Mouse (Mus musculus) layer of hippocampus, postnatal 25 days (tissue): ENCODE data around the gene Mrpl14. TPM values are rescaled to one million over a fixed set of nuclear protein-coding genes. Genes with fewer than 3 reads are reported as not detected.

Experiments
- DNase-seq, 2 experiments: peaks; one replicate each; pipeline ENCODE4 v3.0.0; 2022; ENCODE audit warnings: mixed read lengths in 2 of 2, low spot score in 1 of 2; ENCODE audit errors: extremely low spot score in 1 of 2
- total RNA-seq, 2 experiments: library from RNA; stranded (reverse); gene quantifications; 2 replicates each; pipeline ENCODE4 v1.2.3; 2021

The Mrpl14 gene
- total RNA-seq = 10 to 100 TPM; 40.0 to 40.9 TPM

DNA sequence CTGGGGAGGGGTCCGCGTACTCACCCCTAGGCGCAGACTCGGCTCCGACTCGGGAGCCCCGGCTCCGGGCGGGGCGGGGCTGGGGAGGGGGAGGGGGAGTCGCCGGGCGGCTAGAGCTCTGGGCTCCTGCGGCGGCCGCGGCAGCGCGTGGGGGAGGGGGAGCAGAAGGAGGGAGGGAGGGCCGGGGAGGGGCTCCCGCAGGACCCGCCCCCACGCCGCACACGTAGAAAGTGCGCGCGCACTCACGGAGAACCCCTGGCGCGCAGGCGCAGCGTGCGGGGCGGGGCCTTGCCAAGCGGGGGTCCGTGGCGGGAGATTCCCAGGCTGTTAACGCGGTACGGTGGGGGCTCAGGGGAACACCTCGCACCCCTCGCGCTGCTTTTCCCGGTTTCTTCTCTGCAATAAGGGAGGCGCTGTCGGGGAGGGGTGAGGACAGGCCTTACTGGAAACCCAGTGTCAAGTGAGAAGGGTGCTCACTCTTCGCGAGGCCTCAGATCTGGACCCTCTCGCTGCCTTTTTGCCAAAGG is at the start of gene Mrpl14:
Mrpl14 (plus strand) TSS at position 230 of the 527 bp plus-strand sequence.
- peak; percentile 83 to 93 for DNase-seq

DNA sequence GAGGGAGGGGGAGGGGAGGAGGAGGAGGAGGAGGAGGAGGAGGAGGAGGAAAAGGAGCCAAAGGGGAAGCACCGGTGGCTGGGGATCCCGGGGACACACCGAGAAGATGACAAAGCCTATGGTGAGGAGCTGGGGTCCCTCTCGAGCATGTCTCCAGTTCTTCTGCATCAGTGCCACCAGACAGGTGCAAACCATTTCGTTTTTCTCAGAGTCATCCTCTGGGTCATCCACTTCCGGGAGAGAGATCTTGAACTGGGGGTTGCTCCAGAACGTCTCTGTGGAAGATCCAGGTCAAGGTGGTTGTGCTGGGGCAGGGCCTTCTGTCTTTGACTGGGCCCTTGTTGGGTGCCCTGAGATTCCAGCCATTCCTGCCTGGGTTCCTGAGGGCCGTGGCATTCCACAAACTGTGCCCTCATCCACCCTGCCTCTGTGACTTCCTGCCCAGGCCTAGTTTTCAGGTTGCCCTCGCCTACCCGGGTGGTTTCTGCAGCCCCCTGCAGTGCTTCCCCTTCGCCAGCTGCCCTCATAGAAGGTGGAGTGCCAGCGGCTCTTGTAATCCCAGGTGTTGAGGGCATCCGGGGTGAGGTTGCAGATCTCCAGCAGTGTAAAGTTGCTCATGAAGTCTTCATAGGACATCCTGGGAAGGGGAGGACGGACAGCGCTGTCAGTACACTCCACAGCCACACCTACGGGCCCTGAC is 47.4 kb upstream of the Mrpl14 start:
- DNase-seq = no peak

DNA sequence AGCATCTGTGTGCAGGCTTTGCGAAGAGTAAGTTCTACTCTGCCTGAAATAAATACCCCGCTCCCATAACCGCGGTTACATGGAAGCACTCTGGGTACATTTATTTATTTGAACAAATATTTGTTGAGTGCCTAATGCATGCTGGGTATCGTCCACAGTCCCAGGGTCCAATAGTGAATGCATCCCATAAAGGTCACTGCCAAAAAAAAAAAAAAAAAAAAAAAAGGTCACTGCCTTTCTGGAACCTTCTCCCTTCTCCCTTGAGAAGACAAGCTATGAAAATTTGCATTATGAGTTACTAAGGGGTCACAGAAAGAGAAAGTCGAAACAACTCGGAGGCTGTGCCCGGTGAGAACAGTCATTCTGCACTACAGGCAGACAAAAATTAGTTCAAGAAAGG is 44.1 kb upstream of the Mrpl14 start:
- DNase-seq = no peak

DNA sequence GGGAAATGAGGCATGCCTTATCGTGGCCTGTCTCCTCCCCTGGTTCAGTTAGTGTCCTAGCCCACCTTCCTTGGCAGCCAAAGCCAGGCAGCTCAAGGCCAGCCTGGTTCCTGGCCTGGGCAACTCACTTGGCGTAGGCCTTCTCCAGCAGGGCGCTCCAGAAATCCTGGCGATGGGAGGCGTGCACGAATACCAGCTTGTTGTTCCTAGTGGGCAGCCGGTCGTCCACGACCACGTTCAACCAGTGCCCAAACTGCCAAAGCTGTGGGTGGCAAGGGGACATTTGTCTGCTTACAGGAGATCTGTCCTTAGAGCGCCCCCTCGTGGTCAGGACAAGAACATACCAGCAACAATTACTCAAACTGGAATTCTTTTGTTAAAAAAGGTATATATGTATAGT is 43.4 kb upstream of the Mrpl14 start:
- peak; percentile 64 to 86 for DNase-seq

DNA sequence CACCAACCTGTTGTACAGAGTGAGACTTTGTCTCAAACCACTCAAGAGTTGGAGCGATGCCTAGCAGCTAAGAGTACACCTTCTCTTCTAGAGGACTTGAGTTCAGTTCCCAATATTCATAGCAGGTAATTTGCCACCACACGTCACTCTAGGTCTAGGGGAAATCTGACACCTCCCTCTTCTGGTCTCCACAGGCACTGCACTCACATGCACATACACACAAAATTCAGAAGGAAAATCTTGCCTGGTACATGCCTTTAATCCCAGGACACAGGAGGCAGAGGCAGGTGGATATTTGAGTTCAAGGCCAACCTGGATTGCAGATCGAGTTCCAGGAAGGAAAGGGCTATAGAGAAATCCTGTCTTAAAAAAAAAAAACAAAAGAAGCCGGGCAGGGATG is 41.9 kb upstream of the Mrpl14 start:
- DNase-seq = no peak

DNA sequence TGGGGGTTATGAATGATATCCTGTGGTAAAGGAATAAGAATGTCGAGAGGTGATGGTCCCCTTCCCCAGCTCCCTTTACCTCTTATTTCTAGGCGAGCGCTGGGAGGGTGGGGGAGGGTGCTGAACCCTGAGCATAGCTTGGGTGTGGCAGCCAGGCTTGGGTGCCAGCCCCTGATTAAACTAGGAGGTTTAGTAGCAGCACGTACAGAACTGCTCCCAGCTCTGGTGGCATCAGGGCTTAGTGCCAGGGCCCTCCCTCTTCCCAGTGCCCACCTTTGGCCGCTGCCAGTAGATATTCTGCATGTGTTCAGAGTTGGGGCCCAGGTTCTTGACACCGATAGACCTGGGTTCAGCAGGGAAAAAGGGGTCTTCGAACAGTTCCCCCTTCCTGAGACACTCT is 32.9 kb upstream of the Mrpl14 start:
- DNase-seq = no peak

DNA sequence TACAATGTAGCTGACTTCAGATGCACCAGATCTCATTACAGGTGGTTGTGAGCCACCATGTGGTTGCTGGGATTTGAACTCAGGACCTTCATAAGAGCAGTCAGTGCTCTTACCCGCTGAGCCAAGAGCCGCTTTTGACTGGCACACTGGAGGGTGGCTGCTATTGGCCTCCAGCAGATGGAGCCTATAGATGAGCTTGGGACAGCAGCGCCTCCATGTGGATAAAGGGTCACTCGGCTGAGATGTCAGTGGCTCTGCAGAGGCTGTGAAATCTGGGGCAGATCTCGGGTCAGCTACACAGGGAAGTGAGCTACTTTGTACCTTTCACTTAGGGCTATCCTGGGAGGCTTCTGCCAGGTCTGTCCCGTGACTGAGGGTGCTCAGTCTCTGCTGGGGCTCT is 30.3 kb upstream of the Mrpl14 start:
- DNase-seq = no peak

DNA sequence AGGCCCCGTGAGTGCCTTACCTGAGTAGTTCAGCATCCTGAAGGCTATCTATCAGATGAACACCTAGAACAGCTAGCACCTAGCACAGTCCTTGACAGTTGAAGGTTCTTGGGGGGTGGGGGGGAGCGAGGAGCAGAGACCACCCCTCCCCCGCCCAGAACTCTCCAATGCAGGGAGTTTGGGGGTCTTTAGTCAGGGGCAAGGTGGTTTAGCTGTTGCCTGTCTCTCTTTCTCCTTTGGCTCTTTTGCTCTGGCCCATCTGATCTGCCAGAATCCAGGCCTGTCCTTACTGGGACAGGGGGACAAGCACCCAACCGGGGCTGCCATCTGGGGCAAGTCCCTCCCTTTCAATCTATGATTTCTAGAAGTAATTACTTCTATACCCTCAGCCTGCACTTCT is 26.9 kb upstream of the Mrpl14 start, which contains the start of gene Capn11:
Capn11 (minus strand) TSS at position 101 of the 400 bp plus-strand sequence.
- no peak for DNase-seq

DNA sequence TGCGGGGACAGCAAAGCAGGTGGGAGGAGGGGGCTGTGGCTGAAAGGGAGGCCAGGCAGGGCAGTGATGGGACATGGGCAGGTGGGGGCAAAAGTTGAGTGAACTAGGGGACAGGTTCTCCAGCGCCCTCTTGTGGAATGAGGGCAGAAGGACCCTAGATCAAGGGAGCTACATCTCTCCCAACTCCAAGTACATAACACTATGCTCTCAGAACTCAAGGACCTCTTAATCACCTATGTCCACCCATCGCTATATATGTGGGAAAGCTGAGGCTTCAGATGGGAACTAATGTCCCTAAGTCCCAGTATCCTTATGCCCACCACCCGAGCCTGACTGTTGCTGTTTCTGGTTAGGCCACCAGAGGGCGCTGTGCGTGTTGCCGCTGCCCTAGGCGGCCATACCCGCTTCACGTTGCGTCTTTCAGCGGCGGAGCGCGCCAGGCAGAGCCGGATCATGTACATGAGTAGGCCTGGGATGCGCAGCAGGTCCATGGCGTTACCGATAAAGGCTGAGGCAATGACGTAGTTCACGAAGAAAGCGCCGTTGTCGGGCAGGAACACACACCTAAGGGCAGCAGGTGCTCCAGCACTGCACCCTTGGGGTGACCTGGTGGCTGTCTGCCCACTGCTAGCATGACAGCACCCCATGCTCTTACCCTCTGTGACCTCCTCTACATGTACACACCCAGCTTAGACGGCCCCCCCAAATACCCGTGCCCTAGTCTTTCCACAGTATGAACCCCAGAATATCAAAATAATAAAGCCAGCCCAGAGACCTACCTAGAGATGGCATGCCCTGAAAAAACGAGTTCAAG is 22.8 kb upstream of the Mrpl14 start:
- DNase-seq = peak; percentile 91

DNA sequence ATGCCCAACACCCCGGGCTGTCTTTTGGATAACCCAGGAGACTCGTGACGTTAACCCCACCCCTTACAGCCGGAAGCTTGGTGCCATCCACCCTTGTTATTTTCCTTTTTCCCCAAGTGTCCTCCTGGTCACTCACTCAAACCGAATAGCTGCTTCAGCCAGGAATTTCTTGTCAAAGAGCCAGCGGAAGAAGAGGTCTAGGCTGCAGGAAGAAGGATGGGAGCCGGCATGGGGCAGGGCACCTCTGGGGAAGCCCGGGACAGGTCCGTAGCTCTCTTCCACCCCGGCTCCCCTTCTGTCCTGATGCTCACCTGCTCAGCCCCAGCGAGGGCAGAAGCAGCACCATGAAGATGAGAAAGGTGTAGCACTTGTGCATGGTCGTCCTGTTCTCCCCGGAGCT is 21.5 kb upstream of the Mrpl14 start:
- no peak for DNase-seq

DNA sequence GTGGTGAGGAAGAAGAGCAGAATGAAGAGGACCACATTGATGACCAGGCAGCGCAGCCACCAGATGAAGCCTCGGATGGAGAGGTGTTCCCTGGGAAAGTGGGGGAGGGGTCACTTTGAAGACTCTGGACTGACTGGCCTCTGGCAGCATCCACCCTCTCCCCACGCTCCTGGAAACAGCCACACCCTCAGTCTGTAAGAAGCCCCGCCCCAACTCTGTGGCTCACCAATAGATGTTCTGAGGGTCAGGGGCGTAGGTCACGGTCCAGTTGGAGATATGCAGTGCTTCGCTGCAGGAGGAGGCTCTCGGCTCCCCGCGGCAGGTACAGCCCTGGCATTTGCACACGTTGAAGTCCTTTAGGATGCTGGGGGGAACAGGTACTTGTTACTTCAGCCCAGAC is 20.0 kb upstream of the Mrpl14 start:
- DNase-seq = no peak

DNA sequence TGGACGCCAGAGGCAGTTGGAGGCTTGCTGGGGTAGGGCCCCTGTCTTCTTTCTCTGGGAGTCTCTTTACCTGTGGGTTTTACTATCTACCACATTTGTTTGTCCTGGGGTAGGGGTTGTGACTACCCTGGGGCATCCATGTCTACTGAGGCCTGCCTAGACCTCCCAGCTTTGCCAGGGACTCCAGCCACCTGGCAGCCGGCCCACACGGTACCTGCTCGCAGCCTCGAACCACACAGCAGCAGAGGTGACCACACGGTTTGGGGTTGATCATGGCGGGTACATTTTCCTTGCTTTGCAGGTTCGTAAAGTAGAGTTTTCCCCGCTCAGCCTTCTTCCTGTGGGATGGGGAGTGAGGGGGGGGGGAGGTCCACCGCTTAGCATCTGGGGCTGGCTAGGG is 18.6 kb upstream of the Mrpl14 start:
- no peak for DNase-seq

DNA sequence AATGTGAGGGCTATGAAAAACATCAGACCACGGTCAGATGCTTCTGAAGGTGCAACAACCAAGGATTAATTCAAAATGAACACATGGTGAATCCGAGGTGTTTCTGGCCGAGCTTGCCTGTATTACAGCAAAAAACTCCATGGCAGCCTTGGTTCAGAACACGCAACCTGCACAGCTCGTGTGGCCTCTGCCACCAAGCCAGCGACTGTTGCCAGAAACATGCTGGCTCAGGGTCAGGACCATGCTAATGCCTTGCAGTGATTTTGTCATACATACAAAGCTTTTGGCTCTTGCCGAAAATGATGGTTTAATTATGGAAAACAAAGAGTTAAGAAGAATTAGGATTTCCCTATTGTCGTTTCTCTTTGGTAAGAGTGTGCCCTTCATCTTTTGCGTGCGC is 18.1 kb upstream of the Mrpl14 start:
- no peak for DNase-seq

DNA sequence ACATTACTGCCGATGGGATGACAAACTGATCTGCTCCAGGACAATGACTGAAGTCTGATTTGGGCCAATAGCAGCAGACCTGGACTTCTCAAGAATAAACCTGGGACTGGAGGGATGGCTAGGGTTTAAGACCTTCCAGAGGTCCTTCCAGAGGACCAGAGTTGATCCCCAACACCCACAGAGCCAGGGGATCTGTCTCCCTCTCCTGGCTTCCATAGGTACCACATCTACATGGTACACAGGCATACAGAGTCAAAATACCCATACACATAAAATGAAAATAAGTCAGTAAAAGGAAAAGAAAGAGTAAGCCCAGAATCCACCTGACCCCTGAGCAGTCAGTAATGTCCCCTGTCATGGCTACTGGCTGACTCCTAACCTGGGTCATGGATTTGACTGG is 14.3 kb upstream of the Mrpl14 start:
- DNase-seq = no peak

DNA sequence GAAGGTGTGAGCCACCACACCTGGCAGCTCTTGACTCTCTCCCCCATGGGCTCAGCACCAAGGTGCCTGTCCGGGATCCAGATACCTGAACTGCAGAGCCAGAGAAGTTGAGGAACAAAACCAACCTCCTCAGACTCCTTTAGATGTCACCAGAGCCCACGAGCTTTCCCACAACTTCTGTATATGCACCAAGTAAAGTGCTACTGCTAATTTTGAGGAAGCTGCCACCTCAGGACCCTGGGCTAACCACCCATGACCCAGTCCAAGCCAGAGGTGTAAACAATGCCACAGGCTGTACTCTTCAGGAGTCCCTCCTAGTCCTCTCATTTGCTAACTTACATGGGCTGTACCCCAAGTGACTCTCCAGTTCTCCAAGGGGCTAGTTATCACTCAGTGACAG is 13.5 kb upstream of the Mrpl14 start:
- no peak for DNase-seq

DNA sequence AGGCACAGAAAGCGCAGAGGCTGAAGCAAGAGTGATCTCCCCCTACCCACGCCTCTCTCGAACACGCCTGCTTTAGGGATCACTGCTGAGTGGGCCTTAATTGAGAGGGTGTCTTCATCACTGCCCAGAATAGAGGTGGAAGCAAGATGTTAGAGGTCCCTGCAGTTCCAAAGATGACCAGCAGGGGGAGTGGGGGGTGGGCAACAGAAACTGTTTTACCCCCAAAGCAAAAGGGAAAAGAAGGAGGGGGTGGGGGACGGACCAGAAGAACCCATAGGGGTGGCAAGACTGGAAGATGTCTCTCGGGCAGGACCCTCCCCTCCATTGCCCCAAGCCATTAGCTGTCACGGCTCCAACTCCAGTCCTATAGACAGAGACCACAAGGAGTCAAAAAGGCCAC is 8.0 kb upstream of the Mrpl14 start:
- DNase-seq = peak; percentile 51 to 83

DNA sequence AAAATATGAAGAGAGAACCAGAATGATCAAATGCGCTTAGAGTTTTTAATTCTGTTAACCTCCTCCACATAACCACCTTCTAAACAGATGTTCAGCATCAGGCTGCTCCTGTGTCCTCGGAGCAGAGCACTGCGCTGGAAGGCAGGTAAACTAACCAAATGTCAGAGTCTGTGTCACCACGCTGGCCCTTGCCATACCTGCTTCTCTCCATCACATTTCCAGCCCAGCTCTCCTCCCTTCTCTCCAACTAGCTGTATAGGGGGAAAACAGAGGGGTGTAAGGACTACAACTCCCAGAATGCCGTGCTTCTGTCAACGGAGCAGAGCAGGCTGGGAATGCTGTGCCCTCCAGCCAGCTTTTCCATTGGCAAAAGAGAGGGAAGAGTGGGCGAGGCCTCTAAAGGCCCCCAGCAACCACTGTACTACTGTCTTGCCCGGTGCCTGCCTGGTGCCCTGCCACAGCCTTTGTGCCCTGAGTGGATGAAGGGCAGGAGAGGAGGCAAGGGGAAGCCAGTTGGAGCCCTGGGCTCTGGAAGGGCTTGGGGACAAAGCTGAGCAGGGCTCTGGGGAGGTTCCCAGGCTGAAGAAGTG is 5.6 kb upstream of the Mrpl14 start:
- DNase-seq = peak; percentile 48 to 52

DNA sequence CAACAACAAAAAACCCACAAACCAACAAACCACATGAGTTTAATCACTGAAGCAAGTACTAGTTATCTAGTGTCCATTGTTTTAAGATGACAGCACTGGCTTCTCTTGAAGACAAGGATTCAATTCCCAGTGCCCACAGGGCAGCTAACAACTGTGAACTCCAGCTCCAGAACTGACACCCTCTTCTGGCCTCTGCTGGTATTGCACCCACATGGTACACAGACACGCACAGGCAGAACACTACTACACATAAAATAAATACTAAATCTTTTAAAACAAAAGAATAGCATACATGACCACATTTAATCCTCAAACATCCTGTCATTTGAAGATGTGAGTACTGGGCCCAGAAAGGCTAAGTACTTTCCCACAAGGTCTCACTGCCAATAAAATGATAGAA is 4.5 kb upstream of the Mrpl14 start:
- no peak for DNase-seq

DNA sequence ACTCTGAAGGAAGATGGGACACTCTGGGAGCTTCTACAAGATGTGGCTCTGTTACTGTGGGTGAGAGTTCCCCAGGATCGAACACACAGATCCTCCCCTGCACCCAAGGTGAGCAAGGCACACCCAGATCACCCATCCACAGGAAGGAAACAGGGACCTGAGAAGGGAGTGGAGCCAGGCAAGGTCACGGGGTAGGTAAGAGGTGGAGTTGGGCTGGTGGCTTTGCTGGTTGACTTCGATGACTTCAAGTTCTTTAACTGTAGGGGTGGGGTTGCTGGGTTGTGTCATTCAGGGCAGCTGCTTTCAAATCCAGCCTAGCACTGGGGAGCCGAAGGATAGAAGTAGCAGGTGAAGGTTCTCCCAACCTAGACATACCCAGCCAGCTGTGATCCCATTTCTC is 3.3 kb upstream of the Mrpl14 start:
- no peak for DNase-seq

DNA sequence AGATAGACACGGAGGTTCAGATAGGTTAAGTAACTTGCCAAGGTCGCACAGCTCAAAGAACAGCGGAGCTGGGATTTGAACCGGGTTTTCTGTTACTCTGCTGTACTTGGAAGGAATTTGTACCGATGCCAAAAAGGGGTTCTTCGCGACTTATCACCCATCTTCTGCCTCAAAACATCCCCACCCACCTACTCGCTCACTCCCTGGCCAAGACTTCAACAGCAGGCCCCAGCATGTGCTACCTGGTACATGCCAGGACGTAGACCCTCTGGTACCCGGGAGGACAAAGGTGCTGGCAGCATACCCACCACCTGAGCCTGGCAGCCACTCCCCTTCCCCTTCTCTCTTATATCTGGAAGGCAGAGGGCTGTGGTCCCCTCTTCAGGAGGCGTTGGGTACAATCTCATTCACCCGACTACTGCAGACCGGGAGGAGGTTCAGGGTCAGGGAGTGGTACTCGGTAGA is 1.4 kb upstream of the Mrpl14 start:
- DNase-seq = no peak
